Mouse (Mus musculus) bone marrow, adult 2 months (tissue): ENCODE data around the gene Scn2a. TPM values are rescaled to one million over a fixed set of nuclear protein-coding genes. Genes with fewer than 3 reads are reported as not detected.

Experiments
- H3K27ac ChIP-seq: fragments of 200-500 bp; 2 replicates; pipeline ENCODE4 v1.5.1; 2012; ENCODE audit warnings: low read depth, mild to moderate bottlenecking, control low read depth, inconsistent platforms, low read length; ENCODE audit not compliant: control insufficient read depth, poor library complexity, insufficient read depth
- H3K4me1 ChIP-seq: fragments of 200-500 bp; 2 replicates; pipeline ENCODE4 v1.6.1; 2011; ENCODE audit warnings: low read length; ENCODE audit not compliant: control insufficient read depth, insufficient read depth
- H3K4me3 ChIP-seq: fragments of 200-500 bp; replicated peaks from 2 replicates; pipeline ENCODE3; 2011; ENCODE audit warnings: mild to moderate bottlenecking, low read depth, low read length, control low read depth; ENCODE audit not compliant: control insufficient read depth
- CTCF ChIP-seq: fragments of 200-500 bp; IDR thresholded peaks from 2 replicates; pipeline ENCODE4 v1.5.1; 2011; ENCODE audit warnings: low read length, control low read depth; ENCODE audit not compliant: control insufficient read depth, insufficient read depth
- POLR2A ChIP-seq: fragments of 200-500 bp; IDR thresholded peaks from 2 replicates; pipeline ENCODE4 v1.6.1; 2011; ENCODE audit warnings: low read depth, mild to moderate bottlenecking, control low read depth, low read length, borderline replicate concordance; ENCODE audit not compliant: control insufficient read depth
- WGBS: fragments of 180-500 bp; shearing (Covaris S2); methylation state at CpG from one replicate; pipeline ENCODE4 v1.1.7; 2018; 5-methylcytosine and 5-hydroxymethylcytosine counted together
- polyA plus RNA-seq: library from polyadenylated mRNA; stranded (reverse); fragments of >200 nt; gene quantifications from 2 replicates; pipeline ENCODE4 v1.2.4, GENCODE M21; 2011; ENCODE audit warnings: low replicate concordance; ENCODE audit not compliant: missing spikeins, insufficient read depth, insufficient read length

Gene Scn2a
- polyA plus RNA-seq, 1 experiment: not detected

DNA sequence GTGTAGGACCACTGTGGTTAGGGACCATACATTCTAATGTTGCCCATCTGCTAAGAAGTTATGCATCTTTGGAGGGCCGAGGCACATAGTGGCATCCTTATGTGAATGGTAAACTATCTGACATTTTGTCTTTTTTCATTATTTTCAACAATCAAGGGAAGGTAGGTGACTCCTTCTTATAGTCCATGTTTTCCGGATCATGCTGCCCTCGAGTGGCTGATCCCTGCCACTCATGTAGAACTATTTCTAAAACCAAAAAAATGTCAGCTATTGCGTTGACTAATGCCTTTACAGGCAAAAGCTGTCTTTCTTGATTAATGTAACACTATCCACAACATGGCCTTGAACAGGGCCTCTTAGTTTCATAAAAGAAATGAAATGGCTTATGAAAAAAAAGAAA is 59.0 kb downstream of the Scn2a start:
- Histone ChIP-seq H3K4me1 (no peaks in the 10 kb centered on the region), H3K27ac (no peak overlapping the region), H3K4me3 (no peak overlapping the region)
- TF ChIP-seq POLR2A (no peak), CTCF (no peak)
- WGBS: 69% methylated on average over 4 of the region's 4 CpGs

- Histone ChIP-seq H3K4me3 (no peak overlapping the region), H3K4me1 (no peaks in the 10 kb centered on the region), H3K27ac (no peak overlapping the region)
- 44% methylated on average over 3 of the region's 3 CpGs for WGBS
- TF ChIP-seq CTCF (no peak), POLR2A (no peak)
These were observed 64.6 kb downstream of the Scn2a start for GRCm38 (mm10) chr2:65685151-65685550.

DNA sequence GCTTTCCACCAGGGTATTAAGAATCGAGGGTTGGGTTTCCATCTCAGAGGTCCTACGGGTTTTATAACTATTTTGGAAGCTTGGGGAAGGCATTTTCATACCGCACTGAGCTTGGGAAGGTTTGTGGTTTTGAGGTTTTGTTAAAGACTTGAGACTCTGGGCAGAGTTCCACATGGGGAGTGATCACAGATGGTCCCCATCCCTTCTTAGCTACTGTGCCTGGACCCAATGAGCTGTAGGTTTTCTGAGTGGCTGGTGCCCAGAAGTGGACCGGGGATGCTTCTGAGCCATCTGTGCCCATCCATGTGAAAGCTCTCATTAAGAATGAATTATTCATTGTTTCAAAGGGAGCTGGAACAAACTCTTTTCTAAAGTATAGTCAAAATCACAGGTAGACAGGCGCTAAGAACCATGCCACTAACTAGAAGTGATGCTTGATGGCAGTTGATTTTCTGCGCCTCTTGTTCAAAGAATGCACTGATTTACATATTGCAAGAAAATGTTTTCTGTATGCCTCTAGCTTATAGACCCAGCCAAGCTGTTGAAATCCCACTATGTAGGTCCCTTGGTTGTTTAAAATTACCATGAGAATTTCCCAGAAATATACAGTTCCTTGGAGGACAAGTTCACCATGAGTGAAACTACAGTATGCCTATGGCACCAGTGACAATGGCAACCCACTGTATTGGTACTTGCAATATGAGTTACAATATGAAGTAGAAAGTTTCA is 70.0 kb downstream of the Scn2a start:
- H3K27ac ChIP-seq: no peak overlapping the region
- H3K4me1 ChIP-seq: no peaks in the 10 kb centered on the region
- TF ChIP-seq POLR2A: no peak
- no peak for TF ChIP-seq CTCF
- H3K4me3 ChIP-seq: no peak overlapping the region
- WGBS: 59% methylated on average over 6 of the region's 6 CpGs

- H3K4me1 ChIP-seq: no peaks in the 10 kb centered on the region
- TF ChIP-seq CTCF: no peak
- TF ChIP-seq POLR2A: no peak
- WGBS: 74% methylated on average over 3 of the region's 3 CpGs
- H3K4me3 ChIP-seq: no peak overlapping the region
- no peak overlapping the region for H3K27ac ChIP-seq
These were observed 73.9 kb downstream of the Scn2a start for GRCm38 (mm10) chr2:65694485-65694884.

DNA sequence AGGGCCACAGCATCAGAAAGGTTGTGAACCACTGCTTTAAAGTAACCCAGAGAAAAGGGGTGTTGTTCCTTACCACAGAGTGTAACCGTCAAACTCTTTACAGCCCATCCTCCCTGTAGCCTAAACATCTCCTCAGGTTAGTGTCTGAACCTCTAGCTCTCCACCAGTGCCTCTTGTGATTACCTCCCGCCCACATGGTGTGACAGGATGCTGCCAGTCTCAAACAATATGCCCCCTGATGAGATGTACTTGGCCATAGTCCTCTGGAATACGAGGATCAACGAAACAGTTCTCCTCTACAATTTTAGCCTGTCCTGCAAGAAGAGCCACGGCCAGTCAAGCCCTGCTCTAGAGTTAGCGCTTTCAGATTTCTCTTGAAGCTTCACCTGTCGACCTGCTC is 74.5 kb downstream of the Scn2a start:
- no peaks in the 10 kb centered on the region for H3K4me1 ChIP-seq
- H3K4me3 ChIP-seq: no peak overlapping the region
- TF ChIP-seq CTCF (no peak), POLR2A (no peak)
- WGBS: 79% methylated on average over 7 of the region's 7 CpGs
- H3K27ac ChIP-seq: no peak overlapping the region

DNA sequence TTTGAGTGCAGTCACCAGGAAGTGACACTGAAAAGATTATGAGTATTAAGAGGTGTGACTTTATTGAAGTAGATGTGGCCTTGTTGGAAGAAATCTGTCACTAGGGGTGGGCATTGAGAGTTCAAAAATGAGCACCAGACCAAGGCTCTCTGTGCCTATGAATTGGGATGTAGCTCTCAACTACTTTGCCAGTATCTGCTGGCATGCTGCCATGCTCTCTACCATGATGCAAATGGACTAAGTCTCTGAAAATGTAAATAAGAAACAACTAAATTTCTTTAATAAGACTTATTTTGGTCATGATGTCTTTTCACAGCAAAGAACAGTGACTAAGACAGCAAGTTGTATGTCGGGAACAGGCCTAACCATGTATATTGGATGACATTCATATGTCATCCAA is 79.7 kb downstream of the Scn2a start:
- Histone ChIP-seq H3K4me3 (no peak overlapping the region), H3K27ac (no peak overlapping the region), H3K4me1 (no peaks in the 10 kb centered on the region)
- TF ChIP-seq CTCF (no peak), POLR2A (no peak)
- WGBS: 84% methylated on average over 1 of the region's 1 CpGs

- TF ChIP-seq CTCF (no peak), POLR2A (no peak)
- Histone ChIP-seq H3K4me3 (no peak overlapping the region), H3K27ac (no peak overlapping the region), H3K4me1 (no peaks in the 10 kb centered on the region)
- WGBS: 77% methylated on average over 3 of the region's 3 CpGs
These were observed 80.6 kb downstream of the Scn2a start for GRCm38 (mm10) chr2:65701175-65701574.

DNA sequence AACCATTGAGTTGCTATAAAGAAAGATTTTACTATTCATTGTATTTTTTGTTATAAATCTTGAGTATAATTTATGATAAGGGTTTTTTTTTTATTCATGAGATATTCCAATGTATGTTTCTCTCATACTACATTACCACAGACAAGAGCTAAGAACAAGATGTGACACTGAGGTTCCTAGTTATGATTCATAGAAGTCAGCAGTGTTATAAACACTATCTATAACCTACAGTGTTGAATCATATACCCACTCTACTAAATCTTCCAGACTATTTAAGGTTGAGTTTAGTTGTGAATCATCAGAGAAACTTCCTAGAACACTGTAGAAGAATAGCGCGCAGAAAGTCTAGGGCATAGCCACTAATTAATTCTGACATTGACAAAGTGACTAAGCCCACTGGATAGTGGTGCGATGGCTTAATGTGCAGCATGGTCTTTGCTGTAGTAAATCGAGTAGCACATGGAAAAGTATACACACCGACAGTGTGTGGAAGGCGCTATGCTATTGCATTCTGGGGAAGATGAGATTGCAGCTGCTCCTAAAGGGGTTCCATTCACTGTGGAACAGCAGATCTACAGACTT is 101.7 kb downstream of the Scn2a start:
- no peak for TF ChIP-seq CTCF
- no peak for TF ChIP-seq POLR2A
- WGBS: 85% methylated on average over 6 of the region's 6 CpGs
- no peak overlapping the region for H3K27ac ChIP-seq

More for the DNA sequence above, 101.7 kb downstream of the Scn2a start:
- H3K4me1 ChIP-seq: no peaks in the 10 kb centered on the region
- no peak overlapping the region for H3K4me3 ChIP-seq
